ENCODE assay signal across 24 mouse cellular contexts in genomic region chr6:125156491-125156890, GRCm38 (mm10). TPM values are rescaled to one million over a fixed set of nuclear protein-coding genes. Genes with fewer than 3 reads are reported as not detected.
DNase-seq lines count a peak whose midpoint lies in the region; ATAC-seq and TF ChIP-seq lines count a peak whose summit lies in the region.
"Had no signal": no experiment of that assay in that cellular context is flagged by ENCODE, and none has a peak within 500 bp of the region (broad histone marks: within the 10 kb centered on the region; RNA-seq: fewer than 3 reads in every experiment).

No protein-coding gene starts in this region.

- peaks cover 67% of the 10 kb centered on the region for H3K4me1 ChIP-seq in hindbrain, embryonic 10.5 days (replicated peaks)
- peaks cover 7% of the 10 kb centered on the region for H3K4me1 ChIP-seq in hindbrain, embryonic 16.5 days (ENCODE audit: control insufficient read depth, insufficient read depth, low read depth, low read length)
- peaks cover 15% of the 10 kb centered on the region for H3K4me1 ChIP-seq in liver, postnatal 0 days (ENCODE audit: insufficient read depth)
- peaks cover 39% of the 10 kb centered on the region for H3K4me1 ChIP-seq in liver, embryonic 11.5 days (replicated peaks; ENCODE audit: control insufficient read depth, insufficient read depth, low read length)
- peaks cover 27% of the 10 kb centered on the region for H3K4me1 ChIP-seq in neural tube, embryonic 12.5 days

- no peak overlapping the region for H3K9ac ChIP-seq in hindbrain, embryonic 16.5 days (ENCODE audit: low read depth, low read length)
- no peak overlapping the region for H3K9ac ChIP-seq in liver, postnatal 0 days (replicated peaks)
- H3K9ac ChIP-seq in liver, embryonic 11.5 days (ENCODE audit: low read depth, low read length) = no peak overlapping the region
- H3K9ac ChIP-seq in neural tube, embryonic 12.5 days = no peak overlapping the region
- H3K9ac ChIP-seq: embryonic facial prominence, embryonic 12.5 days; limb, embryonic 12.5 days; liver, embryonic 14.5 days; lung, embryonic 14.5 days had no signal

- H3K36me3 ChIP-seq in hindbrain, embryonic 10.5 days = peaks cover 93% of the 10 kb centered on the region
- H3K36me3 ChIP-seq in hindbrain, embryonic 16.5 days (ENCODE audit: control insufficient read depth, insufficient read depth, low read length) = peaks cover 24% of the 10 kb centered on the region
- H3K36me3 ChIP-seq in liver, postnatal 0 days (replicated peaks; ENCODE audit: insufficient read depth, low read length) = peaks cover 37% of the 10 kb centered on the region
- H3K36me3 ChIP-seq in liver, embryonic 11.5 days (ENCODE audit: control insufficient read depth, insufficient read depth, low read length) = peaks cover 24% of the 10 kb centered on the region
- H3K36me3 ChIP-seq in neural tube, embryonic 12.5 days = peaks cover 59% of the 10 kb centered on the region

- TF ChIP-seq CTCF in liver, postnatal 0 days (IDR thresholded peaks at IDR 0.05; ENCODE audit: low read depth) = no peak

- 76% methylated on average over 3 of the region's 3 CpGs for WGBS in hindbrain, embryonic 10.5 days
- 86% methylated on average over 3 of the region's 3 CpGs for WGBS in hindbrain, embryonic 16.5 days
- WGBS in liver, postnatal 0 days (ENCODE audit: insufficient replicate concordance) = 62% methylated on average over 3 of the region's 3 CpGs
- 74% methylated on average over 3 of the region's 3 CpGs for WGBS in liver, embryonic 11.5 days
- 87% methylated on average over 3 of the region's 3 CpGs for WGBS in neural tube, embryonic 12.5 days

- H3K9me3 ChIP-seq in hindbrain, embryonic 10.5 days = no peaks in the 10 kb centered on the region
- H3K9me3 ChIP-seq in hindbrain, embryonic 16.5 days (ENCODE audit: control insufficient read depth, low read length) = no peaks in the 10 kb centered on the region
- no peaks in the 10 kb centered on the region for H3K9me3 ChIP-seq in liver, postnatal 0 days (ENCODE audit: low read length)
- no peaks in the 10 kb centered on the region for H3K9me3 ChIP-seq in liver, embryonic 11.5 days (ENCODE audit: control insufficient read depth, low read length)
- H3K9me3 ChIP-seq in neural tube, embryonic 12.5 days = no peaks in the 10 kb centered on the region
- H3K9me3 ChIP-seq: embryonic facial prominence, embryonic 12.5 days; heart, embryonic 13.5 days; limb, embryonic 12.5 days; midbrain, embryonic 13.5 days had no signal

- ATAC-seq in hindbrain, embryonic 16.5 days = no peak
- ATAC-seq in liver, postnatal 0 days = peak; percentile 69
- no peak for ATAC-seq in liver, embryonic 11.5 days (replicated peaks; ENCODE audit: low FRiP score)
- peak; percentile 10 for ATAC-seq in neural tube, embryonic 12.5 days (ENCODE audit: low FRiP score, low read depth)
- ATAC-seq: forebrain, embryonic 16.5 days; inflammation-experienced regulatory T-cells, adult 6 months; midbrain, embryonic 13.5 days had no signal

- H3K4me3 ChIP-seq in hindbrain, embryonic 10.5 days = peak overlapping the region; percentile 23
- H3K4me3 ChIP-seq in hindbrain, embryonic 16.5 days (ENCODE audit: low read length) = no peak overlapping the region
- no peak overlapping the region for H3K4me3 ChIP-seq in liver, postnatal 0 days (ENCODE audit: low read depth, low read length)
- no peak overlapping the region for H3K4me3 ChIP-seq in liver, embryonic 11.5 days (ENCODE audit: low read depth, low read length)
- H3K4me3 ChIP-seq in neural tube, embryonic 12.5 days = no peak overlapping the region
- H3K4me3 ChIP-seq: embryonic facial prominence, embryonic 12.5 days; heart, embryonic 13.5 days; limb, embryonic 12.5 days; midbrain, embryonic 13.5 days had no signal

- H3K27ac ChIP-seq in hindbrain, embryonic 10.5 days = peak overlapping the region; percentile 82; the same call in 1 of the 2 replicates
- H3K27ac ChIP-seq in hindbrain, embryonic 16.5 days (ENCODE audit: low read depth, low read length) = no peak overlapping the region
- peak overlapping the region; percentile 70; the same call in 1 of the 2 replicates for H3K27ac ChIP-seq in liver, postnatal 0 days (ENCODE audit: low read depth)
- no peak overlapping the region for H3K27ac ChIP-seq in liver, embryonic 11.5 days (ENCODE audit: low read depth, low read length)
- H3K27ac ChIP-seq in neural tube, embryonic 12.5 days = no peak overlapping the region
- H3K27ac ChIP-seq: heart, embryonic 13.5 days; limb, embryonic 12.5 days; liver, embryonic 14.5 days had no signal

- no peak for TF ChIP-seq EP300 in liver, postnatal 0 days (IDR thresholded peaks at IDR 0.05; ENCODE audit: low read depth)

- H3K4me2 ChIP-seq in hindbrain, embryonic 16.5 days (ENCODE audit: low read length) = no peak overlapping the region
- no peak overlapping the region for H3K4me2 ChIP-seq in liver, postnatal 0 days (ENCODE audit: low read depth, low read length)
- no peak overlapping the region for H3K4me2 ChIP-seq in liver, embryonic 11.5 days
- H3K4me2 ChIP-seq in neural tube, embryonic 12.5 days (replicated peaks) = no peak overlapping the region
- H3K4me2 ChIP-seq: embryonic facial prominence, embryonic 12.5 days; heart, embryonic 13.5 days; limb, embryonic 12.5 days; lung, embryonic 14.5 days; midbrain, embryonic 13.5 days had no signal

- DNase-seq in hindbrain, embryonic 10.5 days (ENCODE audit: low spot score) = no peak
- peak; percentile 57 for DNase-seq in liver, postnatal 0 days
- no peak for DNase-seq in liver, embryonic 11.5 days (ENCODE audit: low spot score)
- DNase-seq in neural tube, embryonic 10.5 days (ENCODE audit: extremely low spot score, low spot score) = no peak
- no peak for DNase-seq in right cerebral cortex, postnatal 36 days (ENCODE audit: low spot score in 2 of 2)
- DNase-seq: adrenal gland, postnatal 25 days; cerebellum, adult 11-12 months; cerebellum, adult 9-11 months; heart, postnatal 10 days; kidney, postnatal 14 days; layer of hippocampus, adult 9-11 months; lung, embryonic 14.5 days; lung, postnatal 14 days; thymus, adult 2 months; thymus, postnatal 36 days had no signal

- no peaks in the 10 kb centered on the region; the same call in 1 of the 2 replicates for H3K27me3 ChIP-seq in hindbrain, embryonic 10.5 days (ENCODE audit: insufficient read depth, poor library complexity, severe bottlenecking)
- no peaks in the 10 kb centered on the region for H3K27me3 ChIP-seq in hindbrain, embryonic 16.5 days (replicated peaks; ENCODE audit: control insufficient read depth, insufficient read depth, low read length)
- no peaks in the 10 kb centered on the region for H3K27me3 ChIP-seq in liver, postnatal 0 days (ENCODE audit: insufficient read depth, low read length)
- H3K27me3 ChIP-seq in liver, embryonic 11.5 days (replicated peaks; ENCODE audit: control insufficient read depth, insufficient read depth, low read length) = no peaks in the 10 kb centered on the region
- no peaks in the 10 kb centered on the region for H3K27me3 ChIP-seq in neural tube, embryonic 12.5 days (replicated peaks)
- H3K27me3 ChIP-seq: embryonic facial prominence, embryonic 12.5 days; heart, embryonic 13.5 days; limb, embryonic 12.5 days; midbrain, embryonic 13.5 days had no signal

RNA-seq across cellular contexts. Expression of gene Gapdh, which starts 9.8 kb away (rescaled TPM):
- 2,613 and 2,865 TPM in 2 replicates for polyA plus RNA-seq in hindbrain, embryonic 10.5 days (2016; fragmentation: Nextera tagmentation; extraction: Ambion mirVana)
- 1,587 and 1,624 TPM in 2 replicates for polyA plus RNA-seq in hindbrain, embryonic 16.5 days (2015; fragmentation: Nextera tagmentation; extraction: Ambion mirVana)
- 1,355 and 1,565 TPM in 2 replicates for polyA plus RNA-seq in liver, postnatal 0 days (2015; fragmentation: Nextera tagmentation; extraction: Ambion mirVana)
- 2,450 and 2,526 TPM in 2 replicates for polyA plus RNA-seq in liver, embryonic 11.5 days (2014; fragmentation: Nextera tagmentation; extraction: Ambion mirVana)
- 1,605 and 1,721 TPM in 2 replicates for polyA plus RNA-seq in neural tube, embryonic 12.5 days (2016; fragmentation: Nextera tagmentation; extraction: Ambion mirVana)

RNA-seq across cellular contexts. Expression of gene Iffo1, which starts 11.4 kb away (rescaled TPM):
- 12.5 and 18.3 TPM in 2 replicates for polyA plus RNA-seq in hindbrain, embryonic 10.5 days (2016; fragmentation: Nextera tagmentation; extraction: Ambion mirVana)
- polyA plus RNA-seq in hindbrain, embryonic 16.5 days (2015; fragmentation: Nextera tagmentation; extraction: Ambion mirVana) = 20.3 and 21.9 TPM in 2 replicates
- polyA plus RNA-seq in liver, postnatal 0 days (2015; fragmentation: Nextera tagmentation; extraction: Ambion mirVana) = 4.2 and 4.8 TPM in 2 replicates
- polyA plus RNA-seq in liver, embryonic 11.5 days (2014; fragmentation: Nextera tagmentation; extraction: Ambion mirVana) = 7.7 and 9.9 TPM in 2 replicates
- polyA plus RNA-seq in neural tube, embryonic 12.5 days (2016; fragmentation: Nextera tagmentation; extraction: Ambion mirVana) = 21.9 and 22.6 TPM in 2 replicates

RNA-seq across cellular contexts. Expression of gene Nop2, which starts 24.8 kb away (rescaled TPM):
- 67.6 and 83.8 TPM in 2 replicates for polyA plus RNA-seq in hindbrain, embryonic 10.5 days (2016; fragmentation: Nextera tagmentation; extraction: Ambion mirVana)
- 48.6 and 50.7 TPM in 2 replicates for polyA plus RNA-seq in hindbrain, embryonic 16.5 days (2015; fragmentation: Nextera tagmentation; extraction: Ambion mirVana)
- polyA plus RNA-seq in liver, postnatal 0 days (2015; fragmentation: Nextera tagmentation; extraction: Ambion mirVana) = 23.2 and 24.8 TPM in 2 replicates
- polyA plus RNA-seq in liver, embryonic 11.5 days (2014; fragmentation: Nextera tagmentation; extraction: Ambion mirVana) = 114 and 125 TPM in 2 replicates
- 53.9 and 56.3 TPM in 2 replicates for polyA plus RNA-seq in neural tube, embryonic 12.5 days (2016; fragmentation: Nextera tagmentation; extraction: Ambion mirVana)

RNA-seq across cellular contexts. Expression of gene Ncapd2, which starts 35.0 kb away (rescaled TPM):
- polyA plus RNA-seq in hindbrain, embryonic 10.5 days (2016; fragmentation: Nextera tagmentation; extraction: Ambion mirVana) = 199 and 233 TPM in 2 replicates
- polyA plus RNA-seq in hindbrain, embryonic 16.5 days (2015; fragmentation: Nextera tagmentation; extraction: Ambion mirVana) = 37.7 and 50.2 TPM in 2 replicates
- 33.5 and 39.1 TPM in 2 replicates for polyA plus RNA-seq in liver, postnatal 0 days (2015; fragmentation: Nextera tagmentation; extraction: Ambion mirVana)
- 150 and 158 TPM in 2 replicates for polyA plus RNA-seq in liver, embryonic 11.5 days (2014; fragmentation: Nextera tagmentation; extraction: Ambion mirVana)
- polyA plus RNA-seq in neural tube, embryonic 12.5 days (2016; fragmentation: Nextera tagmentation; extraction: Ambion mirVana) = 131 and 140 TPM in 2 replicates

RNA-seq across cellular contexts. Expression of gene Mrpl51, which starts 35.1 kb away (rescaled TPM):
- polyA plus RNA-seq in hindbrain, embryonic 10.5 days (2016; fragmentation: Nextera tagmentation; extraction: Ambion mirVana) = 206 and 213 TPM in 2 replicates
- polyA plus RNA-seq in hindbrain, embryonic 16.5 days (2015; fragmentation: Nextera tagmentation; extraction: Ambion mirVana) = 140 and 154 TPM in 2 replicates
- polyA plus RNA-seq in liver, postnatal 0 days (2015; fragmentation: Nextera tagmentation; extraction: Ambion mirVana) = 210 and 215 TPM in 2 replicates
- polyA plus RNA-seq in liver, embryonic 11.5 days (2014; fragmentation: Nextera tagmentation; extraction: Ambion mirVana) = 287 and 311 TPM in 2 replicates
- polyA plus RNA-seq in neural tube, embryonic 12.5 days (2016; fragmentation: Nextera tagmentation; extraction: Ambion mirVana) = 157 and 169 TPM in 2 replicates

Comparison
In these comparisons a context has a peak if more than half of its experiments do, and no peak if none do; other contexts are left out.
1. H3K27ac ChIP-seq: peak in hindbrain, embryonic 10.5 days (single experiment) and liver, postnatal 0 days (single experiment); none in hindbrain, embryonic 16.5 days (single experiment), liver, embryonic 11.5 days (single experiment) and neural tube, embryonic 12.5 days (single experiment).
2. ATAC-seq: peak in liver, postnatal 0 days (single experiment) and neural tube, embryonic 12.5 days (single experiment); none in hindbrain, embryonic 16.5 days (single experiment) and liver, embryonic 11.5 days (single experiment).